Mouse (Mus musculus): ENCODE measurements around the gene Uqcrc1.

The Uqcrc1 gene

GRCm38 (mm10) chr9:108936418-108937364 is at the start of gene Uqcrc1:
TSS of gene Uqcrc1 (plus strand) at chr9:108936633.
- peak; percentile 95 for DNase-seq

GRCm38 (mm10) chr9:108912308-108912707 is 24.1 kb upstream of the Uqcrc1 start:
- peak in 1 of 2 experiments; percentile 31 for DNase-seq

- no peak for DNase-seq
Observed at GRCm38 (mm10) chr9:108913161-108913560, 23.3 kb upstream of the Uqcrc1 start.

- no peak for DNase-seq
Observed at GRCm38 (mm10) chr9:108913621-108914020, 22.8 kb upstream of the Uqcrc1 start.

GRCm38 (mm10) chr9:108914491-108914890 is 21.9 kb upstream of the Uqcrc1 start, which contains the start of gene Tmem89:
TSS of gene Tmem89 (plus strand) at chr9:108914619.
- no peak for DNase-seq

GRCm38 (mm10) chr9:108925897-108926296 is 10.5 kb upstream of the Uqcrc1 start:
- DNase-seq = peak in 1 of 2 experiments; percentile 35

- no peak for DNase-seq
Observed at GRCm38 (mm10) chr9:108928424-108928823, 8.0 kb upstream of the Uqcrc1 start.

- no peak for DNase-seq
Observed at GRCm38 (mm10) chr9:108935991-108936390, 442 bp upstream of the Uqcrc1 start.

- no peak for DNase-seq
Observed at GRCm38 (mm10) chr9:108945111-108945510, 8.7 kb downstream of the Uqcrc1 start.

- no peak for DNase-seq
Observed at GRCm38 (mm10) chr9:108945608-108946007, 9.2 kb downstream of the Uqcrc1 start.

GRCm38 (mm10) chr9:108949231-108949966 is 13.0 kb downstream of the Uqcrc1 start:
- no peak for DNase-seq

GRCm38 (mm10) chr9:108949967-108950728 is 13.7 kb downstream of the Uqcrc1 start:
- no peak for DNase-seq

GRCm38 (mm10) chr9:108953081-108953636 is 16.7 kb downstream of the Uqcrc1 start, which contains the start of gene Col7a1:
TSS of gene Col7a1 (plus strand) at chr9:108953586.
- no peak for DNase-seq

GRCm38 (mm10) chr9:108955241-108955640 is 18.8 kb downstream of the Uqcrc1 start:
- DNase-seq = no peak

- peak; percentile 57 for DNase-seq
Observed at GRCm38 (mm10) chr9:108955846-108956245, 19.4 kb downstream of the Uqcrc1 start.

GRCm38 (mm10) chr9:108963577-108963976 is 27.1 kb downstream of the Uqcrc1 start:
- no peak for DNase-seq

- no peak for DNase-seq
Observed at GRCm38 (mm10) chr9:108964338-108964737, 27.9 kb downstream of the Uqcrc1 start.

GRCm38 (mm10) chr9:108970623-108971022 is 34.2 kb downstream of the Uqcrc1 start:
- no peak for DNase-seq

GRCm38 (mm10) chr9:108976483-108976882 is 40.0 kb downstream of the Uqcrc1 start:
- DNase-seq = no peak

- no peak for DNase-seq
Observed at GRCm38 (mm10) chr9:108977966-108978365, 41.5 kb downstream of the Uqcrc1 start.

GRCm38 (mm10) chr9:108982498-108982897 is 46.1 kb downstream of the Uqcrc1 start:
- DNase-seq = no peak

GRCm38 (mm10) chr9:108983209-108983608 is 46.8 kb downstream of the Uqcrc1 start:
- DNase-seq = no peak
